9 mouse cellular contexts compared by ENCODE assay signal in the genomic region with DNA sequence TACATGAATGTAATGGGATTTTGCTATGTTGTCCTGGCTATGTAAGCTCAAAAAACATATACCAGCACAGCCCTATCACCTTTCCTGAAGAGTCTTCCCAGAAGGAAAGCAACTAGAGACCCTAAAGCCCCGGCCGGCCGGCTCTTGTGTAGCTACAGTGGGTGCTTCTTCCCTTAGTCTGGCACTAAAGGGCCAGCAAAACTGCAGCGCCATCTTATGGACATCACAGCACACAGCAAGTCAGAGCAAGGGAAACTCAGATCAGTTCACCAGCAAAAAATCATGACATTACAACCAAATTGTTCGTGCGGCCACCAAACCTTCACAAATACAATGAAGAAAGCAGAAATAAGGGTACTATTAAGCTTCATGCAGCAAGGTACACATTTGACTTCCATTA.
DNase-seq lines count a peak whose midpoint lies in the region; ATAC-seq and TF ChIP-seq lines count a peak whose summit lies in the region.
"Had no signal": no experiment of that assay in that cellular context is flagged by ENCODE, and none has a peak within 500 bp of the region (broad histone marks: within the 10 kb centered on the region; RNA-seq: fewer than 3 reads in every experiment).

No protein-coding gene starts in this region.

- H3K4me3 ChIP-seq in midbrain, postnatal 0 days (ENCODE audit: low read depth, low read length): no peak overlapping the region
- H3K4me3 ChIP-seq: lung, embryonic 15.5 days had no signal

- no peaks in the 10 kb centered on the region for H3K9me3 ChIP-seq in midbrain, postnatal 0 days (ENCODE audit: low read length)
- H3K9me3 ChIP-seq: lung, embryonic 15.5 days had no signal

- no peaks in the 10 kb centered on the region for H3K27me3 ChIP-seq in midbrain, postnatal 0 days (ENCODE audit: insufficient read depth, low read length)
- H3K27me3 ChIP-seq: lung, embryonic 15.5 days had no signal

- no peak overlapping the region for H3K4me2 ChIP-seq in midbrain, postnatal 0 days (ENCODE audit: low read depth, low read length, poor library complexity, severe bottlenecking)
- H3K4me2 ChIP-seq: lung, embryonic 15.5 days had no signal

- TF ChIP-seq CTCF in midbrain, postnatal 0 days (IDR thresholded peaks at IDR 0.05): peak; percentile 79

- no peaks in the 10 kb centered on the region for H3K36me3 ChIP-seq in midbrain, postnatal 0 days (ENCODE audit: insufficient read depth, low read length)
- H3K36me3 ChIP-seq: lung, embryonic 15.5 days had no signal

- H3K9ac ChIP-seq in midbrain, postnatal 0 days (replicated peaks; ENCODE audit: low read length, poor library complexity, severe bottlenecking): no peak overlapping the region
- H3K9ac ChIP-seq: lung, embryonic 15.5 days had no signal

- H3K4me1 ChIP-seq in midbrain, postnatal 0 days (ENCODE audit: insufficient read depth, low read length): peaks cover 27% of the 10 kb centered on the region

- 44% methylated on average over 6 of the region's 6 CpGs for WGBS in midbrain, postnatal 0 days

- ATAC-seq in midbrain, postnatal 0 days (ENCODE audit: low FRiP score): no peak

- DNase-seq in left cerebral cortex, adult 11 months (ENCODE audit: low spot score): peak; percentile 31
- no peak for DNase-seq in left cerebral cortex, adult 8-10 months (ENCODE audit: low spot score in 2 of 2)
- DNase-seq in MEL-GATA-1-ER (ENCODE audit: extremely low read depth, low read depth): peak; percentile 11
- peak; percentile 59 to 69 for DNase-seq in cerebellum, postnatal 14 days
- peak; percentile 30 for DNase-seq in gastrocnemius, postnatal 14 days
- peak; percentile 31 to 55 for DNase-seq in left cerebral cortex, postnatal 10 days (ENCODE audit: extremely low spot score in 1 of 2, low spot score in 2 of 2)
- peak; percentile 70 for DNase-seq in midbrain, postnatal 0 days (ENCODE audit: low spot score)
- DNase-seq in urinary bladder, postnatal 10 days (ENCODE audit: low spot score): no peak

- peak overlapping the region; percentile 87 for H3K27ac ChIP-seq in midbrain, postnatal 0 days (ENCODE audit: low read depth, low read length)
- H3K27ac ChIP-seq: lung, embryonic 15.5 days had no signal

- intact Hi-C loops in gastrocnemius, postnatal 14 days (cut with DNase I; ENCODE audit: low total_unique reads): no loop called here
- intact Hi-C loops in left cerebral cortex, postnatal 10 days (cut with DNase I): loop anchor here (5.0 kb wide), 1 partner anchor 138 kb away; no protein-coding TSS in a partner anchor

Comparison
In these comparisons a context has a peak if more than half of its experiments do, and no peak if none do; other contexts are left out.
1. DNase-seq: peak in left cerebral cortex, adult 11 months (single experiment), MEL-GATA-1-ER (single experiment), cerebellum, postnatal 14 days (2 of 2), gastrocnemius, postnatal 14 days (single experiment), left cerebral cortex, postnatal 10 days (2 of 2) and midbrain, postnatal 0 days (single experiment); none in left cerebral cortex, adult 8-10 months (0 of 2) and urinary bladder, postnatal 10 days (single experiment).